Mouse (Mus musculus) bone marrow, adult 2 months (tissue): ENCODE measurements around the gene Mtcp1. TPM values are rescaled to one million over a fixed set of nuclear protein-coding genes. Genes with fewer than 3 reads are reported as not detected.

ENCODE experiments used
- H3K27ac ChIP-seq: fragments of 200-500 bp; 2 replicates; pipeline ENCODE4 v1.5.1; 2012; ENCODE audit warnings: low read depth, mild to moderate bottlenecking, control low read depth, inconsistent platforms, low read length; ENCODE audit not compliant: control insufficient read depth, poor library complexity, insufficient read depth
- H3K4me1 ChIP-seq: fragments of 200-500 bp; 2 replicates; pipeline ENCODE4 v1.6.1; 2011; ENCODE audit warnings: low read length; ENCODE audit not compliant: control insufficient read depth, insufficient read depth
- H3K4me3 ChIP-seq: fragments of 200-500 bp; replicated peaks from 2 replicates; pipeline ENCODE3; 2011; ENCODE audit warnings: mild to moderate bottlenecking, low read depth, low read length, control low read depth; ENCODE audit not compliant: control insufficient read depth
- CTCF ChIP-seq: fragments of 200-500 bp; IDR thresholded peaks from 2 replicates; pipeline ENCODE4 v1.5.1; 2011; ENCODE audit warnings: low read length, control low read depth; ENCODE audit not compliant: control insufficient read depth, insufficient read depth
- POLR2A ChIP-seq: fragments of 200-500 bp; IDR thresholded peaks from 2 replicates; pipeline ENCODE4 v1.6.1; 2011; ENCODE audit warnings: low read depth, mild to moderate bottlenecking, control low read depth, low read length, borderline replicate concordance; ENCODE audit not compliant: control insufficient read depth
- WGBS: fragments of 180-500 bp; shearing (Covaris S2); methylation state at CpG from one replicate; pipeline ENCODE4 v1.1.7; 2018; 5-methylcytosine and 5-hydroxymethylcytosine counted together
- polyA plus RNA-seq: library from polyadenylated mRNA; stranded (reverse); fragments of >200 nt; gene quantifications from 2 replicates; pipeline ENCODE4 v1.2.4, GENCODE M21; 2011; ENCODE audit warnings: low replicate concordance; ENCODE audit not compliant: missing spikeins, insufficient read depth, insufficient read length

Mtcp1 gene
- polyA plus RNA-seq, 1 experiment = 7.7 TPM

- TF ChIP-seq POLR2A (no peak), CTCF (no peak)
- Histone ChIP-seq H3K4me1 (no peaks in the 10 kb centered on the region), H3K4me3 (no peak overlapping the region), H3K27ac (no peak overlapping the region)
- WGBS = 43% methylated on average over 1 of the region's 1 CpGs
Measured at GRCm38 (mm10) chrX:75381176-75381575, 35.2 kb downstream of the Mtcp1 start.

- TF ChIP-seq POLR2A (no peak), CTCF (no peak)
- Histone ChIP-seq H3K4me1 (no peaks in the 10 kb centered on the region), H3K27ac (no peak overlapping the region), H3K4me3 (no peak overlapping the region)
Measured at GRCm38 (mm10) chrX:75376815-75377214, 39.6 kb downstream of the Mtcp1 start.

- Histone ChIP-seq H3K4me1 (no peaks in the 10 kb centered on the region), H3K4me3 (no peak overlapping the region), H3K27ac (no peak overlapping the region)
- TF ChIP-seq POLR2A = no peak
- no peak for TF ChIP-seq CTCF
- 60% methylated on average over 2 of the region's 2 CpGs for WGBS
Measured at GRCm38 (mm10) chrX:75372666-75373425, 43.5 kb downstream of the Mtcp1 start.

- Histone ChIP-seq H3K27ac (no peak overlapping the region), H3K4me3 (no peak overlapping the region), H3K4me1 (no peaks in the 10 kb centered on the region)
- TF ChIP-seq POLR2A = no peak
- no peak for TF ChIP-seq CTCF
Measured at GRCm38 (mm10) chrX:75370197-75370596, 46.2 kb downstream of the Mtcp1 start.

Other genes starting within 250 kb of the Mtcp1 start
- gene Fundc2, start 34.2 kb downstream of the Mtcp1 start, polyA plus RNA-seq = 16.5 and 34.2 TPM in 2 replicates
- gene F8, start 34.0 kb downstream of the Mtcp1 start, polyA plus RNA-seq = 0.27 and 1.3 TPM in 2 replicates
- gene Cmc4, start within 50 bp of the Mtcp1 start, polyA plus RNA-seq = 7.7 and 17.4 TPM in 2 replicates
- gene Brcc3, start within 50 bp of the Mtcp1 start, polyA plus RNA-seq = 9.0 and 18.4 TPM in 2 replicates
- 34.6 and 40.7 TPM in 2 replicates for gene Vbp1, start 97.7 kb upstream of the Mtcp1 start, polyA plus RNA-seq
- gene Rab39b, start 161.6 kb upstream of the Mtcp1 start, polyA plus RNA-seq = not detected in 2 replicates